Mouse (Mus musculus): ENCODE measurements around the gene Tarm1. TPM values are rescaled to one million over a fixed set of nuclear protein-coding genes. Genes with fewer than 3 reads are reported as not detected.
A peak's percentile ranks its signal among the peaks of the same experiment; 100 is the strongest.

Gene Tarm1
- total RNA-seq, 2 experiments from 2014 or later, result not detected

GRCm38 (mm10) chr7:3453486-3454183, 48.8 kb downstream of the Tarm1 start:
- intact Hi-C loops (cut with DNase I), result no loop called here
- TF ChIP-seq CTCF (IDR thresholded peaks at IDR 0.05), result peak; percentile 37

GRCm38 (mm10) chr7:3452821-3453485, 49.5 kb downstream of the Tarm1 start:
- DNase-seq, result no peak
- no peak overlapping the region for H3K4me3 ChIP-seq
- intact Hi-C loops (cut with DNase I), result no loop called here
- no peak overlapping the region for H3K27ac ChIP-seq
- TF ChIP-seq CTCF (IDR thresholded peaks at IDR 0.05), result no peak

More at GRCm38 (mm10) chr7:3453486-3454183, 48.8 kb downstream of the Tarm1 start:
- H3K4me3 ChIP-seq, result no peak overlapping the region
- no peak for DNase-seq
- H3K27ac ChIP-seq, result no peak overlapping the region

- no peak overlapping the region for H3K4me3 ChIP-seq
- no peak for TF ChIP-seq CTCF (IDR thresholded peaks at IDR 0.05)
- DNase-seq, result no peak
- intact Hi-C loops (cut with DNase I), result no loop called here
- no peak overlapping the region for H3K27ac ChIP-seq
These were observed 51.3 kb downstream of the Tarm1 start for GRCm38 (mm10) chr7:3451161-3451560.

GRCm38 (mm10) chr7:3450671-3451070, 51.8 kb downstream of the Tarm1 start:
- intact Hi-C loops (cut with DNase I), result no loop called here

GRCm38 (mm10) chr7:3448737-3449454, 53.5 kb downstream of the Tarm1 start:
- DNase-seq, result peak; percentile 81
- Histone ChIP-seq H3K27ac (no peak overlapping the region), H3K4me3 (peak overlapping the region; percentile 40; the same call in 1 of the 2 replicates)
- intact Hi-C loops (cut with DNase I), result loop anchor here (1.0 to 5.0 kb wide), 4 partner anchors 34 to 226 kb away; no protein-coding TSS in a partner anchor
- TF ChIP-seq CTCF (IDR thresholded peaks at IDR 0.05), result peak; percentile 94

More at GRCm38 (mm10) chr7:3450671-3451070, 51.8 kb downstream of the Tarm1 start:
- DNase-seq, result no peak
- no peak overlapping the region for H3K27ac ChIP-seq
- no peak overlapping the region for H3K4me3 ChIP-seq
- TF ChIP-seq CTCF (IDR thresholded peaks at IDR 0.05), result no peak

GRCm38 (mm10) chr7:3447026-3447425, 55.4 kb downstream of the Tarm1 start:
- no peak overlapping the region for H3K27ac ChIP-seq
- intact Hi-C loops (cut with DNase I), result loop anchor here (5.0 kb wide), 1 partner anchor 70 kb away; no protein-coding TSS in a partner anchor
- H3K4me3 ChIP-seq, result no peak overlapping the region
- no peak for DNase-seq
- no peak for TF ChIP-seq CTCF (IDR thresholded peaks at IDR 0.05)

- intact Hi-C loops (cut with DNase I), result loop anchor here (5.0 kb wide), 1 partner anchor 69 kb away; no protein-coding TSS in a partner anchor
- Histone ChIP-seq H3K27ac (no peak overlapping the region), H3K4me3 (no peak overlapping the region)
- no peak for TF ChIP-seq CTCF (IDR thresholded peaks at IDR 0.05)
- no peak for DNase-seq
These were observed 55.8 kb downstream of the Tarm1 start for GRCm38 (mm10) chr7:3446584-3446983.

GRCm38 (mm10) chr7:3444678-3445077, 57.7 kb downstream of the Tarm1 start:
- H3K4me3 ChIP-seq, result no peak overlapping the region
- no peak overlapping the region for H3K27ac ChIP-seq
- intact Hi-C loops (cut with DNase I), result loop anchor here (5.0 kb wide), 1 partner anchor 67 kb away; no protein-coding TSS in a partner anchor
- TF ChIP-seq CTCF (IDR thresholded peaks at IDR 0.05), result no peak
- no peak for DNase-seq

GRCm38 (mm10) chr7:3442476-3443062, 59.9 kb downstream of the Tarm1 start:
- DNase-seq, result no peak
- TF ChIP-seq CTCF (IDR thresholded peaks at IDR 0.05), result no peak
- no peak overlapping the region for H3K4me3 ChIP-seq
- intact Hi-C loops (cut with DNase I), result no loop called here
- no peak overlapping the region for H3K27ac ChIP-seq

- intact Hi-C loops (cut with DNase I), result no loop called here
- DNase-seq, result no peak
- Histone ChIP-seq H3K4me3 (no peak overlapping the region), H3K27ac (no peak overlapping the region)
- no peak for TF ChIP-seq CTCF (IDR thresholded peaks at IDR 0.05)
These were observed 61.9 kb downstream of the Tarm1 start for GRCm38 (mm10) chr7:3440526-3440925.

GRCm38 (mm10) chr7:3439984-3440383, 62.4 kb downstream of the Tarm1 start:
- Histone ChIP-seq H3K27ac (no peak overlapping the region), H3K4me3 (no peak overlapping the region)
- TF ChIP-seq CTCF (IDR thresholded peaks at IDR 0.05), result peak; percentile 10; the same call in 1 of the 2 replicates
- DNase-seq, result no peak
- intact Hi-C loops (cut with DNase I), result no loop called here

- intact Hi-C loops (cut with DNase I), result no loop called here
- no peak overlapping the region for H3K27ac ChIP-seq
- H3K4me3 ChIP-seq, result no peak overlapping the region
- no peak for DNase-seq
- TF ChIP-seq CTCF (IDR thresholded peaks at IDR 0.05), result no peak
These were observed 64.5 kb downstream of the Tarm1 start for GRCm38 (mm10) chr7:3437941-3438340.

Other genes with a start within 250 kb of the Tarm1 start
- gene Myadm, start 213.5 kb downstream of the Tarm1 start, total RNA-seq (2021), result 10 to 100 TPM; 17.8 to 37.2 TPM
- gene Prkcg, start 213.4 kb downstream of the Tarm1 start, total RNA-seq (2021), result under 1 TPM; 0.78 to 0.84 TPM
- 10 to 100 TPM in 1 of 2 experiments, 1 to 10 TPM in 1; 8.4 to 16.2 TPM for gene Cacng7, start 169.7 kb downstream of the Tarm1 start, total RNA-seq (2021)
- gene Cacng8, start 111.9 kb downstream of the Tarm1 start, total RNA-seq (2021), result not detected
- 100 to 1,000 TPM; 102 to 120 TPM for gene Cacng6, start 78.4 kb downstream of the Tarm1 start, total RNA-seq (2021)
- gene Oscar, start 113.5 kb upstream of the Tarm1 start, total RNA-seq (2021), result not detected
- 1,000 to 10,000 TPM in 1 of 2 experiments, 100 to 1,000 TPM in 1; 931 to 1,252 TPM for gene Ndufa3, start 114.7 kb upstream of the Tarm1 start, total RNA-seq (2021)
- 10 to 100 TPM; 14.0 to 16.2 TPM for gene Tfpt, start 127.3 kb upstream of the Tarm1 start, total RNA-seq (2021)
- 10 to 100 TPM; 20.8 to 22.1 TPM for gene Prpf31, start 127.4 kb upstream of the Tarm1 start, total RNA-seq (2021)
- gene Cnot3, start 142.6 kb upstream of the Tarm1 start, total RNA-seq (2021), result 10 to 100 TPM; 16.0 to 20.2 TPM
- 1 to 10 TPM; 4.9 to 6.8 TPM for gene Leng1, start 163.2 kb upstream of the Tarm1 start, total RNA-seq (2021)
- 1 to 10 TPM in 1 of 2 experiments, under 1 TPM in 1; 0.38 to 1.3 TPM for gene Tmc4, start 174.9 kb upstream of the Tarm1 start, total RNA-seq (2021)
- 10 to 100 TPM; 22.7 to 31.9 TPM for gene Tsen34, start 190.2 kb upstream of the Tarm1 start, total RNA-seq (2021)
- 10 to 100 TPM in 1 of 2 experiments, 1 to 10 TPM in 1; 8.9 to 10.1 TPM for gene Mboat7, start 190.9 kb upstream of the Tarm1 start, total RNA-seq (2021)
- gene Rps9, start 201.4 kb upstream of the Tarm1 start, total RNA-seq (2021), result 100 to 1,000 TPM; 399 to 461 TPM
- under 1 TPM; 0.61 to 0.84 TPM for gene Pirb, start 217.8 kb upstream of the Tarm1 start, total RNA-seq (2021)

All from gastrocnemius, adult 2 months (tissue).